Mouse (Mus musculus) thymus, postnatal 14 days (tissue): ENCODE data around the gene Lag3.
A peak's percentile ranks its signal among the peaks of the same experiment; 100 is the strongest.

Experiments used
- DNase-seq: peaks from one replicate; pipeline ENCODE4 v3.0.0; 2021

Lag3 gene

DNA sequence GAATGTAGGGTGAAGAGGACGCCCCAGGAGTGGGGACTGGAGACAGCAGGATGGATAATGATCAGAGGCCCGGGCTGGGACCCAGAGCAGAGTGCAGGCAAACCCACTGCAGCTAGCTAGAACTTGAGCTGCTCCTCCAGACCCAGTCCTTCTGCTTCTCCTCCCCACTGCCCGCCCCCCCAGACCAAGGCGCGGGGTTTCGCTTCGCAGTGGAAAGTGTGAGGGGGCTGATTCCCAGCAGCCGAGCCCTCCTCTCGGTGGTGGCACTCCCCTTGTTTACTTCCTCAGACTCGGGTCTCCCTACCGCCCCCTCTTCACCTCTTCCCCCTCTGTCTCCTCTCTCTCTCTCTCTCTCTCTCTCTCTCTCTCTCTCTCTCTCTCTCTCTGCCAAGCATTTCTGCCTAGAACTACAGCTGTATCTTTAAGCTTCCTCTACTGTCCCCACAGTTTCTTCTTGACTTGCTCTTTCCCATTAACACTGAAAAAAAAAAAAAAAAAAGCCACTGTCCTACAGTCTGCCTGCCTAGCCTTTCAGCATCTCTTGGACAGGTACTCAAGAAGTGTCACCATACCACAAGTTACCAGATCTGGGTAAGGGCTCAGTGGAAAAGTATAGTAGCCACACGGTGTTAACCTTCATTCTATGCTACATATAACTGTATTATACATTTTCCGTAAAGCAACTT is at the start of gene Lag3:
Gene Lag3, minus strand, starts transcription at position 173 of the 686 bp plus-strand sequence.
- peak; percentile 77 for DNase-seq

- DNase-seq: no peak
Observed at GRCm38 (mm10) chr6:124961021-124961420, 49.5 kb upstream of the Lag3 start.

- no peak for DNase-seq
Observed at GRCm38 (mm10) chr6:124959960-124960359, 48.5 kb upstream of the Lag3 start.

GRCm38 (mm10) chr6:124958127-124958526 is 46.6 kb upstream of the Lag3 start:
- no peak for DNase-seq

GRCm38 (mm10) chr6:124955212-124955611 is 43.7 kb upstream of the Lag3 start:
- no peak for DNase-seq

GRCm38 (mm10) chr6:124953991-124954715 is 42.6 kb upstream of the Lag3 start:
- no peak for DNase-seq

DNA sequence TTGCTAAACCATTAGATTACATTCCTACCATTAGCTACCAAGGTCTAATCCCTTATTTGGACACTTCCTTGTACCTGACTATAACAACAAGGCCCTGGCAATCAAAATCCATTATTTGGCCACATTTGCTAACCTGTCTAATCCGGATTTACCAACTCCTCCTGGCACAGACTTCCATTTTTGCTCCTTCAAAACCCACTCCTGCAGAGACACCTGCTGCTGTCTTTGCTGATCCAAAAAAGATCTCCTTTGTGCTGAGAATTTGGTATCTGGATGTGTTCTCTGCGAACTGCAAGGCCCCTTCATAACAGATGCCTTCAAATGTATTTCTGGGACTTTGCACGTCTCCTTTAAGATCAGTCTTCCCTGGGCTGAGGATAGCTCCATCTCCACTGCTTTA is 32.0 kb upstream of the Lag3 start:
- DNase-seq: no peak

DNA sequence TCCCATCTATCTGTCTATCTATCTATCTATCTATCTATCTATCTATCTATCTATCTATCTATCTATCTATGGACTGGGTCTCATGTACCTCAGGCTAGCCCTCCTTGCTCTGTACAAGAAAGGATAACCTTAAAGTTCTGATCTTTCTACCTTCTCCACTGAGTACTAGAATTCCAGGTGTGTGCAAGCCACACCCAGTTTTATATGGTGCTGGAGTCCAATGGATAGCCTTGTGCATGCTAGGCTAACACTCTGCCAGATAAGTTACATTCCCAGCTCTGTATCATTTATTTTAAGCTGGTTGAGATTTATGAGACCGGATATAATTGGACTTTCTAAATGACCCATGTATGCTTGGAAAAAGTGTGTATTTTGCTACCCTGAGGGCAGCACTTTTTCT is 30.2 kb upstream of the Lag3 start:
- DNase-seq: no peak

- DNase-seq: no peak
Observed at GRCm38 (mm10) chr6:124938554-124938953, 27.0 kb upstream of the Lag3 start.

DNA sequence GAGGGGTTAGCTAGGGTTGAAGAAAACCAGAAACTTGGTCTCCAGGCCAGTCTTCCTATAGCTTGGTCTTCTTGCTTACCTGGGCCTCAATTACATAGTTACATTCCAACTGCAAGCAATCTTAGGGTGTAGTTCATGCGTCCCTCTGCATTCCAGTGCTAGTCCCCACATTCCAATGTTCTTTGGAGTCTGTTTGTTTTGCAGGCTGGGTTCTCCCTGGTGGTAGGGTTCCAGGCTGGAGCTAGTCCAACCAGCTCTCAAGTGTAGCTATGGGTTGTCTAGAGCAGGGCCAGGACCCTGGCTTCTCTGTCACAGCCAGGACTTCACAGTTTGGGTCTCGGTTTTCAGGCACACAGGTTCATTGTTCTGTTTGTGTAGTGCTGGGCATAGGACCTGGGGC is 26.0 kb upstream of the Lag3 start:
- DNase-seq: no peak

- no peak for DNase-seq
Observed at GRCm38 (mm10) chr6:124936681-124937080, 25.2 kb upstream of the Lag3 start.

- no peak for DNase-seq
Observed at GRCm38 (mm10) chr6:124934670-124935069, 23.2 kb upstream of the Lag3 start.

DNA sequence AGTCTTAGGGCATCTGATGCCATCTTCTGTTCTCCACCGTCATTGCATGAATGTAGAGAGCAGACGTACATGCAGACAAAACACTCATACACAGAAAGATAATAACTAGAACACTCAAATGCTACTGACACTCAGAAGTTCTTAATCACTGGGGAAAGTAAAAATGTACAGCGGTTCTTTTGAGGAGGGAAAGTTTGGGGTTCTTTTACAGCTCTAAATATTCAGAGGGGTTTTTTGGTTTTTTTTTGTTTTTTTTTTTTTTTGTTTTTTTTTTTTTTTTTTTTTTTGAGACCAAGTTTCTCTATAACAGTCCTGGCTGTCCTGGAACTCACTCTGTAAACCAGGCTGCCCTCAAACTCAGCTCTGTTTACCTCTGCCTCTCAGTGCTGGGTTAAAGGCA is 21.6 kb upstream of the Lag3 start:
- no peak for DNase-seq

DNA sequence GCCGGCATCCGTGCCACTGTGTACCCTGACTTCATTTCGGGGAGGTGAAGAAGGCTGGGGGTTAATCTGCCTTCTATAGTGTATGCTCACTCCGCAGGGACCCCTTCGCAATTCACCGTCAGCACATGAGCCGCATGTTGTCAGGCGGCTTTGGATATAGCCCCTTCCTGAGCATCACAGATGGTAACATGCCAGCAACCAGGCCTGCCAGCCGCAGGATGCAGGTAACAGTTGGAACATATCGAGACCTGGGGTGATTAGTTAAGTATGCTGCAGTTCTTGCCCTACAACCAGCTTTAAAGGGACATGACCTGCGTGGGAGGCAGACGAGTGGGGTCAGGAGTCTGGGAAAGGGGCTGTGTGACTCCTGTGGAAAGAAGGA is 20.8 kb upstream of the Lag3 start:
- DNase-seq: no peak

DNA sequence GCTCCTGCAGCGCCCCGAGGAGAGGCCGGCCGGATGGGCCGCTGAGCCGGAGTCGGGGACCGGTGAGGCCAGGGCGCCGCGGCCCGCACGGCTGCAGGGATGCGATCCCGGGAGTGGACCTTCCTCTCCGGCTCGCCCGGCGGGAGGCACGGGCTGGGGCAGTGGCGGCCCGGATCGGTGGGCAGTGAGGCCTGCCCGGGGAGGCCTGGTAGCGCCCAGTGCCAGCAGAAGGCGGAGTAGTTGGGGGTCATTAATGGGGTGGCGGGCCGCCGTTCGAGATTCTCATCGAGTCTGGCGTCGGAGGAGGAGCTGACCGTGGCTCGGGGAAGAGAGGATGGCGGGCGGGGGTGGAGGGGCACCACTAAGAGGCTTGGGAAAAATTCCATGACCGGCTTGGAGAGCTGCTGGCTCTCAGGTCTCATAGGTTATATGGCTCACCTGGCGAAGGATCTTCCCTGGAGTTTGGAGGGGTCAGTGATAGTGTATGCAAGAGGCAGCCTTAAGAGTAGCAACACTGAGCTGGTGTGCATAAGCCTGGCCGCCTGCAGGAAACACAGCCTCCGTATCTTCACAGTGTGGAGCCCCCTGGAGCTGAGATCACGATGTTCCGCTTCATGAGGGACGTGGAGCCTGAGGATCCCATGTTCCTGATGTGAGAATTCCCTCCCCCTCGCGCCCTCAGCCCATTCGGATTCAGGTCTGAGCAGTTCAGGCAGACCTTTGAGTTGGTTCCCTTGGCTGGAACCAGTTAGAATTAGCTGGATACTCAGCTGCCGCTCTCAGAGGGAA is 20.2 kb upstream of the Lag3 start:
- peak; percentile 71 for DNase-seq

DNA sequence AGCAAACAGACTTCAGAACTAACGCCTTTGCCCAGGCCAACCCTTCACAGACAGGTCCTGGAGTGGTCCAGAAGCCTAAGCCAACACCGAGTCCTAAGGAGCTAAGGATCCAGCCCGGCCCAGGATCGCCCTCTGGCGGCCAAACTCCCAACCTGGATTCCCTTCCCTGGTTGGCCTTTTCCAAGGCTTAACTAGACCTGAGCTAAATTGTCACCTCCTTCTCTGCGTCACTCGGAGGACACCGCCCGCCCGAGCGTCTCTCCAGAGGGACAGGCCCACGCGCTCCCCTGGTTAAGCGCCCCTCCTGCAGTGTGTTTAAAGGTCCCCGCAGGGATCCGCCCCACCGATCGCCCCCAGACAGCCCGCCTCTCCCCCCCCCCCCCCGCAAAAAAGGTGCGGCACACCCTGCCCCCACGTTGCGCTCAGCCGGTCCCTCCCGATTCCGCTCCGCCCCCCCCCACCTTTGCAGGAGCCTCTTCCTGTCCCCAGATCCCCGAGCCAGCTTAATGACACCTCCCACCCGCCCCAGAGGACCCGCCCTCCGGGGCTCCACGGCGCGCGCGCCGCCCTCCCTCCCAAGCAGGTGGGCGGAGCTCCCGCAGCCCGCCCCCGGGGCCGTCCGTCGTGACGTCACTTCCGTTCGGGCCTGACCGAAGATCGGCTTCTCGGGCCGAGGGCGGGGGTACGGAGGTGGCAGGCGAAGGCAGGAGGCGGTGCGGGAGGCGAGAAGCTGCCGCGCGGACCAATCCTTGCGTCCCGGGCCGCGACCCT is 19.4 kb upstream of the Lag3 start, which contains the start of gene Mlf2:
Gene Mlf2, plus strand, starts transcription at position 633 of the 771 bp plus-strand sequence.
- peak; percentile 99 for DNase-seq

DNA sequence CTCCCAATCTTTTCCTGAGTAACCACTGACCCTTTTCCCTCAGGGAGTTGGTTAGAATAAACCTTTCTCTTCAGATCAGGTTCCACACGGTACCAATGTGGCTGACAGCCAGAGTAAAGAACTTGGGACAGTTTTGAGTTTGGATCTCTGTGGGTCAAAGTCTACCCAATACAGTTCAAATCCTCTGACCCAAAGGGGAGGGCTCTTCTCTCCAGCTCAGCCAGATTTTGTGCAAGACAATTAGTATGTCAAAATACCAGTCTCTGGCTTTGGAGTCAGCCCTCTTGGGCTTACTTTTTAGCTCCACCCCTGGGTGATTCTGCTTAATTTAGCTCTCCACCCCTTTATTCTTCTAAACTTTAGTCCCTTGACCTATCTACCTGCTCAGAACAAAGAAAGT is 18.7 kb upstream of the Lag3 start:
- no peak for DNase-seq

DNA sequence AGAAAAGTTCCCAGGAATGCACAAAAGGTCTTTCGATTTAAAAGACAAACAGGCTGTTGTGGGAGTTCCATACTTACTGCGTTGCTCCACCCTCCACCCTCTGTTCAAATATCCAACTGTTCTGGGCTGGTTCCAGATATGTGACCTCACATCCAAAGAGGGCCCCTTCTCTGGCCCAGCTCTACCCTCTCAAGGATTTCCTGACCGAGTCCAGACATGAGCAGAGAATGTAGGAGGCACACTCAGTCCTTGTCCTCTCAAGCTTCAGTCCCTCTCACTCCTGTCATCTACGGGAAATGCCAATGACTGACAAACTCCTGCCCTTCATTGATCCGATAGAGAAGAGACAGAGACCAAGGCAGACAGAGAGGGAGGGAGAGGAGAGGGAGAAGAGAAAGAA is 14.4 kb upstream of the Lag3 start:
- no peak for DNase-seq

DNA sequence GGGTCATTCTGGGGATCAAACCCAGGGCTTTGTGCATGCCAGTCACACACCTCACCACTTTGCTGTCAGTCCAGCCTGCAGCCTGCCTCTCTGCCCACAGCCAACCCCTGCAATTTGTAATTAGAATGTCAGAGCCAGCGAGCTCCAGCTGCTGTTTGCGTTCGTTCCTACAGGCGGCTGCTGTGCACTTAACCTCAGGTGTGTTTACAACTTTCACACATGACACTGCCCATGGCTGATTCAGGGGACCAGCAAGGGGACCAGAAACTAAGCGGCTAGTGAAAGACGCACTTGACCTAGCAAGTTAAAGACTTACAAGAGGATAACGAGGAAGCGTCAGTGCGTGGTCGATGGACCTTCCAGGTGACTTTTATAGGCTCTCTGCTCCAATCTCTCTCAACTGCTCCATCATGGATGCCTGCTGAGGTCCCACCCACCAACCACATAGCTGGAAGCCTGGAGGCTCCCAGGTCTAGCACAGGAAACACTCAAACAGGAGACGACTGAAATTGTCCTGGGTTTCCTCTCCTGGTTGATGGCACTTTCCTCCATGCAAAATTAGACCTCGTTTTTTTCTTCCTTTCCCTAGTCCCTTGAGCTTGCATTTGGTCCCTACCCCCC is 13.8 kb upstream of the Lag3 start:
- no peak for DNase-seq

GRCm38 (mm10) chr6:124921539-124921938 is 10.0 kb upstream of the Lag3 start:
- no peak for DNase-seq

GRCm38 (mm10) chr6:124920318-124921085 is 9.0 kb upstream of the Lag3 start:
- no peak for DNase-seq
